Mouse (Mus musculus): ENCODE measurements around the gene Tmem80. TPM values are rescaled to one million over a fixed set of nuclear protein-coding genes. Genes with fewer than 3 reads are reported as not detected.

Gene Tmem80
- polyA plus RNA-seq, 1 experiment = 32.4 TPM

- Histone ChIP-seq H3K4me1 (ENCODE audit: control insufficient read depth, insufficient read depth, insufficient read length) (peaks cover 13% of the 10 kb centered on the region), H3K4me3 (ENCODE audit: extremely low read depth, insufficient read depth, insufficient read length) (no peak overlapping the region), H3K27ac (ENCODE audit: insufficient read depth, low read length) (no peak overlapping the region), H3K27me3 (ENCODE audit: control insufficient read depth, insufficient read depth, low read length) (peaks cover 22% of the 10 kb centered on the region), H3K36me3 (ENCODE audit: control insufficient read depth, insufficient read depth, low read length) (peaks cover 1% of the 10 kb centered on the region; the same call in 1 of the 2 replicates)
- no peak for DNase-seq (ENCODE audit: low read depth in 1 of 2, low spot score in 2 of 2)
- 63% methylated on average over 15 of the region's 15 CpGs for WGBS
- TF ChIP-seq POLR2A (IDR thresholded peaks at IDR 0.05; ENCODE audit: low read depth, low read length) = no peak
- TF ChIP-seq CTCF (IDR thresholded peaks at IDR 0.05; ENCODE audit: extremely low read depth, insufficient read depth, insufficient read length, insufficient replicate concordance) = no peak
These were observed 34.8 kb upstream of the Tmem80 start for GRCm38 (mm10) chr7:141292583-141293388.

GRCm38 (mm10) chr7:141293852-141294471 lies 33.6 kb upstream of the Tmem80 start:
- Histone ChIP-seq H3K27ac (ENCODE audit: insufficient read depth, low read length) (no peak overlapping the region), H3K4me3 (ENCODE audit: extremely low read depth, insufficient read depth, insufficient read length) (peak overlapping the region; percentile 15; the same call in 1 of the 2 replicates), H3K4me1 (ENCODE audit: control insufficient read depth, insufficient read depth, insufficient read length) (peaks cover 13% of the 10 kb centered on the region), H3K36me3 (ENCODE audit: control insufficient read depth, insufficient read depth, low read length) (peaks cover 1% of the 10 kb centered on the region; the same call in 1 of the 2 replicates), H3K27me3 (ENCODE audit: control insufficient read depth, insufficient read depth, low read length) (peaks cover 22% of the 10 kb centered on the region)
- TF ChIP-seq CTCF (IDR thresholded peaks at IDR 0.05; ENCODE audit: extremely low read depth, insufficient read depth, insufficient read length, insufficient replicate concordance) = no peak
- no peak for TF ChIP-seq POLR2A (IDR thresholded peaks at IDR 0.05; ENCODE audit: low read depth, low read length)
- under 1% methylated on average over 52 of the region's 53 CpGs for WGBS
- DNase-seq (ENCODE audit: low read depth in 1 of 2, low spot score in 2 of 2) = no peak

- peak overlapping the region; percentile 15; the same call in 1 of the 2 replicates for H3K4me3 ChIP-seq (ENCODE audit: extremely low read depth, insufficient read depth, insufficient read length)
These were observed 33.1 kb upstream of the Tmem80 start for GRCm38 (mm10) chr7:141294479-141294878.

GRCm38 (mm10) chr7:141297926-141298650 lies 29.5 kb upstream of the Tmem80 start:
- peaks cover 11% of the 10 kb centered on the region for H3K27me3 ChIP-seq (ENCODE audit: control insufficient read depth, insufficient read depth, low read length)
- peaks cover 10% of the 10 kb centered on the region for H3K4me1 ChIP-seq (ENCODE audit: control insufficient read depth, insufficient read depth, insufficient read length)
- 84% methylated on average over 3 of the region's 3 CpGs for WGBS
- H3K27ac ChIP-seq (ENCODE audit: insufficient read depth, low read length) = no peak overlapping the region
- no peak for TF ChIP-seq CTCF (IDR thresholded peaks at IDR 0.05; ENCODE audit: extremely low read depth, insufficient read depth, insufficient read length, insufficient replicate concordance)
- TF ChIP-seq POLR2A (IDR thresholded peaks at IDR 0.05; ENCODE audit: low read depth, low read length) = no peak
- H3K36me3 ChIP-seq (ENCODE audit: control insufficient read depth, insufficient read depth, low read length) = peaks cover 7% of the 10 kb centered on the region
- H3K4me3 ChIP-seq (ENCODE audit: extremely low read depth, insufficient read depth, insufficient read length) = no peak overlapping the region
- DNase-seq (ENCODE audit: low read depth in 1 of 2, low spot score in 2 of 2) = no peak

More at GRCm38 (mm10) chr7:141294479-141294878, 33.1 kb upstream of the Tmem80 start:
- no peak overlapping the region for H3K27ac ChIP-seq (ENCODE audit: insufficient read depth, low read length)
- no peak for DNase-seq (ENCODE audit: low read depth in 1 of 2, low spot score in 2 of 2)
- TF ChIP-seq CTCF (IDR thresholded peaks at IDR 0.05; ENCODE audit: extremely low read depth, insufficient read depth, insufficient read length, insufficient replicate concordance) (no peak), POLR2A (IDR thresholded peaks at IDR 0.05; ENCODE audit: low read depth, low read length) (no peak)
- peaks cover 1% of the 10 kb centered on the region; the same call in 1 of the 2 replicates for H3K36me3 ChIP-seq (ENCODE audit: control insufficient read depth, insufficient read depth, low read length)
- H3K4me1 ChIP-seq (ENCODE audit: control insufficient read depth, insufficient read depth, insufficient read length) = peaks cover 13% of the 10 kb centered on the region
- 6% methylated on average over 22 of the region's 22 CpGs for WGBS
- H3K27me3 ChIP-seq (ENCODE audit: control insufficient read depth, insufficient read depth, low read length) = peaks cover 22% of the 10 kb centered on the region

GRCm38 (mm10) chr7:141299175-141299574 lies 28.4 kb upstream of the Tmem80 start:
- DNase-seq (ENCODE audit: low read depth in 1 of 2, low spot score in 2 of 2) = no peak
- no peak for TF ChIP-seq CTCF (IDR thresholded peaks at IDR 0.05; ENCODE audit: extremely low read depth, insufficient read depth, insufficient read length, insufficient replicate concordance)
- Histone ChIP-seq H3K4me3 (ENCODE audit: extremely low read depth, insufficient read depth, insufficient read length) (no peak overlapping the region), H3K4me1 (ENCODE audit: control insufficient read depth, insufficient read depth, insufficient read length) (peaks cover 7% of the 10 kb centered on the region), H3K36me3 (ENCODE audit: control insufficient read depth, insufficient read depth, low read length) (peaks cover 11% of the 10 kb centered on the region), H3K27ac (ENCODE audit: insufficient read depth, low read length) (no peak overlapping the region), H3K27me3 (ENCODE audit: control insufficient read depth, insufficient read depth, low read length) (peaks cover 5% of the 10 kb centered on the region)
- WGBS = 94% methylated on average over 8 of the region's 8 CpGs

GRCm38 (mm10) chr7:141301386-141301785 lies 26.2 kb upstream of the Tmem80 start:
- Histone ChIP-seq H3K27me3 (ENCODE audit: control insufficient read depth, insufficient read depth, low read length) (no peaks in the 10 kb centered on the region), H3K27ac (ENCODE audit: insufficient read depth, low read length) (no peak overlapping the region), H3K36me3 (ENCODE audit: control insufficient read depth, insufficient read depth, low read length) (peaks cover 21% of the 10 kb centered on the region), H3K4me1 (ENCODE audit: control insufficient read depth, insufficient read depth, insufficient read length) (peaks cover 3% of the 10 kb centered on the region; the same call in 1 of the 2 replicates), H3K4me3 (ENCODE audit: extremely low read depth, insufficient read depth, insufficient read length) (no peak overlapping the region)
- DNase-seq (ENCODE audit: low read depth in 1 of 2, low spot score in 2 of 2) = no peak
- no peak for TF ChIP-seq POLR2A (IDR thresholded peaks at IDR 0.05; ENCODE audit: low read depth, low read length)
- TF ChIP-seq CTCF (IDR thresholded peaks at IDR 0.05; ENCODE audit: extremely low read depth, insufficient read depth, insufficient read length, insufficient replicate concordance) = no peak
- WGBS = 99% methylated on average over 9 of the region's 9 CpGs
